Mouse (Mus musculus) CH12.LX (cell line): ENCODE measurements at regions not wholly inside any gene's neighbourhood (a gene's known extent, or its start where the extent isn't known, plus 50 kb on each side); places are given as distances from the start of the nearest gene placed in this dataset.
"Not testable (repeated sequence)": the region's sequence is repeated elsewhere in the genome, so short reads cannot be mapped to it uniquely, and the experiment has no call there.

Experiments used
- DNase-seq: peaks from one replicate; pipeline ENCODE4 v3.0.0-alpha.2; 2013; ENCODE audit errors: extremely low read depth
- H3K27ac ChIP-seq: 2 replicates; pipeline ENCODE4 v1.5.1; 2012; ENCODE audit warnings: low read depth, mild to moderate bottlenecking, control low read depth, moderate library complexity; ENCODE audit not compliant: insufficient read depth
- H3K27me3 ChIP-seq: replicated peaks from 2 replicates; pipeline ENCODE3; 2012; ENCODE audit warnings: inconsistent platforms
- H3K36me3 ChIP-seq, 2 experiments: replicated peaks in 1 of 2; 2 replicates each; pipeline versions ENCODE3 to v1.6.1; 2012; ENCODE audit warnings: inconsistent platforms in 1 of 2, low read length in 1 of 2, mild to moderate bottlenecking in 1 of 2, mixed read lengths in 1 of 2, moderate library complexity in 1 of 2; ENCODE audit not compliant: control insufficient read depth in 1 of 2, insufficient read depth in 1 of 2
- H3K4me1 ChIP-seq, 2 experiments: 2 replicates each; pipeline ENCODE4 v1.6.1; 2012; ENCODE audit warnings: inconsistent platforms in 1 of 2, moderate library complexity in 1 of 2; ENCODE audit not compliant: insufficient read depth in 2 of 2, control insufficient read depth in 1 of 2
- H3K4me2 ChIP-seq: 2 replicates; pipeline ENCODE4 v1.6.1; 2012; ENCODE audit warnings: low read depth, mild to moderate bottlenecking, control low read depth; ENCODE audit not compliant: poor library complexity, insufficient read depth, severe bottlenecking
- H3K4me3 ChIP-seq, 3 experiments: fragments of 150-350 bp in 1 of 3; sonication (generic) in 1 of 3; replicated peaks in 1 of 3; 2 replicates each; pipeline versions ENCODE3 to v1.5.1; 2011 to 2012; ENCODE audit warnings: low read depth in 2 of 3, low read length in 2 of 3, mild to moderate bottlenecking in 2 of 3, moderate library complexity in 2 of 3, control low read depth in 1 of 3, improper control_type of control experiment in 1 of 3, inconsistent platforms in 1 of 3, mixed read lengths in 1 of 3; ENCODE audit not compliant: poor library complexity in 1 of 3
- H3K79me2 ChIP-seq: replicated peaks from 2 replicates; pipeline ENCODE4 v1.6.1; 2012; ENCODE audit warnings: mild to moderate bottlenecking, moderate library complexity; ENCODE audit not compliant: control insufficient read depth, poor library complexity, insufficient read depth, severe bottlenecking; ENCODE audit errors: extremely low read depth
- H3K9ac ChIP-seq: 2 replicates; pipeline ENCODE4 v1.6.1; 2012; ENCODE audit warnings: low read depth, mild to moderate bottlenecking, control low read depth, moderate library complexity; ENCODE audit not compliant: insufficient read depth
- H3K9me3 ChIP-seq: replicated peaks from 2 replicates; pipeline ENCODE3; 2012; ENCODE audit warnings: low read length, inconsistent platforms, mixed read lengths
- BHLHE40 ChIP-seq: IDR thresholded peaks from 2 replicates; pipeline ENCODE4 v1.6.1; 2011; ENCODE audit warnings: mild to moderate bottlenecking, low read depth, low read length, improper control_type of control experiment
- CHD1 ChIP-seq: IDR thresholded peaks from 2 replicates; pipeline ENCODE4 v1.6.1; 2012; ENCODE audit warnings: low read depth, low read length, improper control_type of control experiment, inconsistent platforms
- CHD2 ChIP-seq: IDR thresholded peaks from 2 replicates; pipeline ENCODE4 v1.6.1; 2011; ENCODE audit warnings: low read length, improper control_type of control experiment
- E2F4 ChIP-seq: IDR thresholded peaks from 2 replicates; pipeline ENCODE4 v1.6.1; 2011; ENCODE audit warnings: low read depth, low read length, improper control_type of control experiment; ENCODE audit not compliant: insufficient replicate concordance
- EP300 ChIP-seq: IDR thresholded peaks from 2 replicates; pipeline ENCODE4 v1.6.1; 2011; ENCODE audit warnings: low read length, improper control_type of control experiment
- KAT2A ChIP-seq: IDR thresholded peaks from 2 replicates; pipeline ENCODE4 v1.6.1; 2012; ENCODE audit warnings: low read length, improper control_type of control experiment, inconsistent platforms; ENCODE audit not compliant: insufficient replicate concordance
- MAFK ChIP-seq: IDR thresholded peaks from 2 replicates; pipeline ENCODE4 v1.6.1; 2011; ENCODE audit warnings: low read length, improper control_type of control experiment; ENCODE audit not compliant: insufficient replicate concordance
- MAX ChIP-seq: IDR thresholded peaks from 2 replicates; pipeline ENCODE4 v1.6.1; 2011; ENCODE audit warnings: low read length, improper control_type of control experiment
- MAZ ChIP-seq: IDR thresholded peaks from 2 replicates; pipeline ENCODE4 v1.6.1; 2012; ENCODE audit warnings: low read depth, mild to moderate bottlenecking, inconsistent platforms, low read length, improper control_type of control experiment, moderate library complexity
- MYC ChIP-seq: IDR thresholded peaks from 2 replicates; pipeline ENCODE4 v1.6.1; 2011; ENCODE audit warnings: low read depth, mild to moderate bottlenecking, improper control_type of control experiment, low read length
- POLR2A ChIP-seq: IDR thresholded peaks from 2 replicates; pipeline ENCODE4 v1.6.1; 2011; ENCODE audit warnings: low read depth, mild to moderate bottlenecking, improper control_type of control experiment, low read length
- SIN3A ChIP-seq: IDR thresholded peaks from 2 replicates; pipeline ENCODE4 v1.6.1; 2012; ENCODE audit warnings: low read length, improper control_type of control experiment, inconsistent platforms
- TBP ChIP-seq: conservative IDR thresholded peaks from 2 replicates; pipeline ENCODE4 v1.6.1; 2011; ENCODE audit warnings: low read depth, low read length, improper control_type of control experiment
- ZC3H11A ChIP-seq: IDR thresholded peaks from 2 replicates; pipeline ENCODE4 v1.6.1; 2012; ENCODE audit warnings: low read depth, mild to moderate bottlenecking, inconsistent platforms, low read length, improper control_type of control experiment
- ZMIZ1 ChIP-seq: IDR thresholded peaks from 2 replicates; pipeline ENCODE4 v1.6.1; 2012; ENCODE audit warnings: low read depth, mild to moderate bottlenecking, inconsistent platforms, low read length, improper control_type of control experiment
- dilution Hi-C: fragments of 300-500 bp; cut with MboI; formaldehyde crosslinking; loops from 2 replicates; pipeline ENCODE4 v1.14.3; 2020; ENCODE audit warnings: low sequenced_read_pairs; ENCODE audit not compliant: extremely low pct_unique_long_range_greater_than_20kb, extremely low pct_ligation_motif_present
- in situ Hi-C: fragments of 300-500 bp; cut with MboI; formaldehyde crosslinking; loops from 3 replicates; pipeline ENCODE4 v1.14.3; 2019; ENCODE audit warnings: low sequenced_read_pairs, low pct_ligation_motif_present, low pct_unique_long_range_greater_than_20kb, mixed read lengths

DNA sequence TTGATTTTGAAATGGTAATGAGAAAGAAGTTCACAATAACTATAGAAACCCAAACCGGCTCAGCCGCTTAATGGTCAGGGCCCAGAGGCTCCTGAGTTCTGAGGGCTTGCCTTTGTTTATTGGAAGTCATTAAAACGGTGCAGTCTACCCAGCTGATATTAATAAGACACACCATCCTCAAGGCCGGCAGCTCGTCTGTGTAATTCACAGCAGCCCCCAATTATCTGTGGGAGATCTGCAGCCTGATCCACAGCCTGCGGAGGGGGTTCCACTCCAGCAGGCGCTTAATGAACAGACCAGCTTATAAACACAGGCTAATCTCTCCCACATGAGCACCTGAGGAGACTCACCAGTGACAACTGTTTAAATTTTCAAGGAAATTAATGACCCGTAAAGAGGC lies 127.5 kb upstream of the Cenpw start:
- Histone ChIP-seq H3K9me3 (no peaks in the 10 kb centered on the region), H3K27me3 (no peaks in the 10 kb centered on the region), H3K27ac (no peak overlapping the region), H3K4me3 (no peak overlapping the region), H3K4me2 (no peak overlapping the region), H3K9ac (no peak overlapping the region), H3K36me3 (no peaks in the 10 kb centered on the region), H3K4me1 (no peaks in the 10 kb centered on the region), H3K79me2 (no peaks in the 10 kb centered on the region)
- DNase-seq = no peak
- in situ Hi-C loops (no loop called here), dilution Hi-C loops (no loop called here)
- TF ChIP-seq KAT2A (no peak), TBP (no peak), BHLHE40 (no peak), MYC (no peak), E2F4 (no peak), EP300 (no peak), SIN3A (no peak), ZMIZ1 (no peak), CHD2 (no peak), MAX (no peak), ZC3H11A (no peak), POLR2A (no peak)

- in situ Hi-C loops = no loop called here
- H3K9me3 ChIP-seq = no peaks in the 10 kb centered on the region
- H3K27me3 ChIP-seq = no peaks in the 10 kb centered on the region
- no peak overlapping the region for H3K4me2 ChIP-seq
- H3K27ac ChIP-seq = no peak overlapping the region
- TF ChIP-seq MAZ (no peak), CHD1 (no peak), E2F4 (no peak), MAFK (no peak), ZMIZ1 (no peak)
- TF ChIP-seq, all 38 proteins: peak for 0
- H3K4me1 ChIP-seq = no peaks in the 10 kb centered on the region
- H3K79me2 ChIP-seq = no peaks in the 10 kb centered on the region
- H3K36me3 ChIP-seq = no peaks in the 10 kb centered on the region
- H3K9ac ChIP-seq = no peak overlapping the region
- H3K4me3 ChIP-seq = no peak overlapping the region
- dilution Hi-C loops = no loop called here
- DNase-seq = no peak
Measured at GRCm38 (mm10) chr10:30326861-30327260, 126.5 kb upstream of the Cenpw start.

DNA sequence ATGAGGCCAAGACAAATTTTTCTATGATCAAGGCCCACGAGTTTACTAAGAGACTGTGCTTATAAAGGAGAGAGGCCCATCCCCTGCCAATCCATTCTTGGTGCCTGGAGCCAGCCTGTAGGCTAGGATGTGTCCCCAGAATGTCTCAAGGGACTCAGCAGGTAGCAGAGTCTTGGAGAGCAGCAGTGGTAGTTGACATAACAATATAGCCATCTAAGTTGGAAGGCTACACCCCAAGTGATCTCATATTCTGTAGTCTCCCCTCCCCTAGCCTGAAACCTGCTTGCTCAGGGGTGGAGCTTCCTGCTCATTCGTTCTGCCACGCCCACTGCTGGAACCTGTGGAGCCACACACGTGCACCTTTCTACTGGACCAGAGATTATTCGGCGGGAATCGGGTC lies 95.5 kb upstream of the Cenpw start:
- H3K27ac ChIP-seq, H3K4me2 ChIP-seq, H3K79me2 ChIP-seq, H3K9ac ChIP-seq, dilution Hi-C loops, H3K9me3 ChIP-seq, H3K36me3 ChIP-seq, H3K4me3 ChIP-seq, H3K27me3 ChIP-seq, DNase-seq, in situ Hi-C loops, H3K4me1 ChIP-seq: not testable (repeated sequence)
